Mouse (Mus musculus) liver, postnatal 0 days (tissue): ENCODE data around the gene Hlcs.

Experiments
- CTCF ChIP-seq: sonication (generic); IDR thresholded peaks from 2 replicates; pipeline ENCODE4 v1.5.1; 2016; ENCODE audit warnings: antibody characterized with exemption, low read depth
- EP300 ChIP-seq: IDR thresholded peaks from 2 replicates; pipeline ENCODE4 v1.6.1; 2016; ENCODE audit warnings: antibody characterized with exemption, low read depth, mild to moderate bottlenecking

- no peak for TF ChIP-seq CTCF
- peak; percentile 90 for TF ChIP-seq EP300
Observed at GRCm38 (mm10) chr16:94150125-94151103, 163.0 kb downstream of the Hlcs start.
